Mouse (Mus musculus) MEL (cell line): Measurements from ENCODE around the gene Myh1. TPM values are rescaled to one million over a fixed set of nuclear protein-coding genes. Genes with fewer than 3 reads are reported as not detected.

Experiments used
- DNase-seq: peaks from one replicate; pipeline ENCODE4 v3.0.0; 2011; ENCODE audit warnings: low read depth, low spot score
- H3K27ac ChIP-seq: 2 replicates; pipeline ENCODE4 v1.5.1; 2012; ENCODE audit warnings: low read depth, mild to moderate bottlenecking, control low read depth, low read length, moderate library complexity; ENCODE audit not compliant: control insufficient read depth
- H3K27me3 ChIP-seq, 2 experiments: fragments of 150-350 bp in 1 of 2; sonication (generic) in 1 of 2; 2 replicates each; pipeline ENCODE4 v1.6.1; 2012; ENCODE audit warnings: low read length in 2 of 2, mild to moderate bottlenecking in 2 of 2, improper control_type of control experiment in 1 of 2, moderate library complexity in 1 of 2; ENCODE audit not compliant: insufficient read depth in 2 of 2, control insufficient read depth in 1 of 2
- H3K36me3 ChIP-seq, 2 experiments: 2 replicates each; pipeline ENCODE4 v1.6.1; 2012 to 2014; ENCODE audit warnings: low read length in 2 of 2, improper control_type of control experiment in 1 of 2, inconsistent platforms in 1 of 2, mild to moderate bottlenecking in 1 of 2; ENCODE audit not compliant: insufficient read depth in 2 of 2, control insufficient read depth in 1 of 2
- H3K4me1 ChIP-seq, 2 experiments: fragments of 150-350 bp in 1 of 2; sonication (generic) in 1 of 2; 2 replicates each; pipeline ENCODE4 v1.6.1; 2012; ENCODE audit warnings: low read length in 2 of 2, improper control_type of control experiment in 1 of 2, mild to moderate bottlenecking in 1 of 2; ENCODE audit not compliant: insufficient read depth in 2 of 2, control insufficient read depth in 1 of 2
- H3K4me3 ChIP-seq, 2 experiments: fragments of 150-350 bp in 1 of 2; sonication (generic) in 1 of 2; 2 replicates each; pipeline ENCODE4 v1.5.1; 2012; ENCODE audit warnings: low read depth in 2 of 2, low read length in 2 of 2, mild to moderate bottlenecking in 2 of 2, moderate library complexity in 2 of 2, control low read depth in 1 of 2, improper control_type of control experiment in 1 of 2; ENCODE audit not compliant: control insufficient read depth in 1 of 2, insufficient read depth in 1 of 2
- H3K79me2 ChIP-seq: 2 replicates; pipeline ENCODE4 v1.6.1; 2012; ENCODE audit warnings: mild to moderate bottlenecking, low read length, moderate library complexity; ENCODE audit not compliant: control insufficient read depth, poor library complexity, insufficient read depth
- H3K9ac ChIP-seq: 2 replicates; pipeline ENCODE4 v1.6.1; 2012; ENCODE audit warnings: low read depth, mild to moderate bottlenecking, control low read depth, low read length, moderate library complexity; ENCODE audit not compliant: control insufficient read depth, poor library complexity, severe bottlenecking
- H3K9me3 ChIP-seq: fragments of 150-350 bp; sonication (generic); replicated peaks from 2 replicates; pipeline ENCODE4 v1.6.1; 2012; ENCODE audit warnings: mild to moderate bottlenecking, low read length, improper control_type of control experiment, moderate library complexity; ENCODE audit not compliant: insufficient read depth
- BHLHE40 ChIP-seq: IDR thresholded peaks from 2 replicates; pipeline ENCODE4 v1.6.1; 2012; ENCODE audit warnings: low read depth, mild to moderate bottlenecking, inconsistent platforms, low read length, improper control_type of control experiment, borderline replicate concordance
- CHD2 ChIP-seq: IDR thresholded peaks from 2 replicates; pipeline ENCODE4 v1.6.1; 2011; ENCODE audit warnings: low read length, improper control_type of control experiment
- CTCF ChIP-seq, 3 experiments: IDR thresholded peaks in 2 of 3; conservative IDR thresholded peaks in 1 of 3; 2 replicates each; pipeline ENCODE4 v1.5.1; 2011 to 2012; ENCODE audit warnings: low read length in 3 of 3, low read depth in 2 of 3, mild to moderate bottlenecking in 2 of 3, improper control_type of control experiment in 1 of 3, inconsistent platforms in 1 of 3, mixed read lengths in 1 of 3, moderate library complexity in 1 of 3; ENCODE audit not compliant: control insufficient read depth in 1 of 3, insufficient read depth in 1 of 3, poor library complexity in 1 of 3, severe bottlenecking in 1 of 3
- E2F4 ChIP-seq: IDR thresholded peaks from 2 replicates; pipeline ENCODE4 v1.6.1; 2011; ENCODE audit warnings: low read depth, low read length, improper control_type of control experiment, borderline replicate concordance
- ELF1 ChIP-seq: IDR thresholded peaks from 2 replicates; pipeline ENCODE4 v1.6.1; 2014; ENCODE audit warnings: low read depth, mild to moderate bottlenecking, inconsistent platforms, low read length, improper control_type of control experiment, moderate library complexity
- EP300 ChIP-seq, 2 experiments: IDR thresholded peaks; 2 replicates each; pipeline ENCODE4 v1.6.1; 2011; ENCODE audit warnings: improper control_type of control experiment in 2 of 2, low read length in 2 of 2, low read depth in 1 of 2, mild to moderate bottlenecking in 1 of 2
- GABPA ChIP-seq: IDR thresholded peaks from 2 replicates; pipeline ENCODE4 v1.6.1; 2012; ENCODE audit warnings: low read depth, mild to moderate bottlenecking, inconsistent platforms, low read length, improper control_type of control experiment, moderate library complexity
- GATA1 ChIP-seq: IDR thresholded peaks from 2 replicates; pipeline ENCODE4 v1.6.1; 2011; ENCODE audit warnings: low read depth, low read length, improper control_type of control experiment
- HCFC1 ChIP-seq: IDR thresholded peaks from 2 replicates; pipeline ENCODE4 v1.6.1; 2012; ENCODE audit warnings: low read depth, mild to moderate bottlenecking, inconsistent platforms, low read length, improper control_type of control experiment, moderate library complexity
- JUND ChIP-seq: IDR thresholded peaks from 2 replicates; pipeline ENCODE4 v1.6.1; 2011; ENCODE audit warnings: low read depth, mild to moderate bottlenecking, improper control_type of control experiment, low read length
- KAT2A ChIP-seq: conservative IDR thresholded peaks from 2 replicates; pipeline ENCODE4 v1.6.1; 2012; ENCODE audit warnings: low read depth, low read length, improper control_type of control experiment, inconsistent platforms
- MEF2A ChIP-seq: IDR thresholded peaks from 2 replicates; pipeline ENCODE4 v1.6.1; 2014; ENCODE audit warnings: low read depth, mild to moderate bottlenecking, inconsistent platforms, low read length, improper control_type of control experiment; ENCODE audit not compliant: poor library complexity, insufficient replicate concordance, severe bottlenecking; ENCODE audit errors: extremely low read depth
- MYB ChIP-seq: IDR thresholded peaks from 2 replicates; pipeline ENCODE4 v1.6.1; 2011; ENCODE audit warnings: mild to moderate bottlenecking, low read depth, low read length, improper control_type of control experiment
- NRF1 ChIP-seq: IDR thresholded peaks from 2 replicates; pipeline ENCODE4 v1.6.1; 2014; ENCODE audit warnings: low read depth, mild to moderate bottlenecking, inconsistent platforms, low read length, improper control_type of control experiment, moderate library complexity; ENCODE audit not compliant: poor library complexity, insufficient read depth, severe bottlenecking
- POLR2A ChIP-seq, 2 experiments: IDR thresholded peaks; 2 replicates each; pipeline ENCODE4 v1.6.1; 2011 to 2012; ENCODE audit warnings: low read length in 2 of 2, mild to moderate bottlenecking in 2 of 2, control low read depth in 1 of 2, improper control_type of control experiment in 1 of 2, low read depth in 1 of 2, moderate library complexity in 1 of 2; ENCODE audit not compliant: control insufficient read depth in 1 of 2, insufficient read depth in 1 of 2, poor library complexity in 1 of 2
- POLR2AphosphoS2 ChIP-seq: IDR thresholded peaks from 2 replicates; pipeline ENCODE4 v1.6.1; 2011; ENCODE audit warnings: low read length, improper control_type of control experiment
- POLR2AphosphoS5 ChIP-seq: IDR thresholded peaks from 2 replicates; pipeline ENCODE4 v1.6.1; 2012; ENCODE audit warnings: low read depth, borderline replicate concordance, mild to moderate bottlenecking, inconsistent platforms, low read length, moderate library complexity, mixed read lengths
- RAD21 ChIP-seq: IDR thresholded peaks from 2 replicates; pipeline ENCODE4 v1.6.1; 2011; ENCODE audit warnings: mild to moderate bottlenecking, low read depth, low read length, improper control_type of control experiment
- RCOR1 ChIP-seq: IDR thresholded peaks from 2 replicates; pipeline ENCODE4 v1.6.1; 2012; ENCODE audit warnings: low read depth, mild to moderate bottlenecking, inconsistent platforms, low read length, improper control_type of control experiment
- SIN3A ChIP-seq: IDR thresholded peaks from 2 replicates; pipeline ENCODE4 v1.6.1; 2012; ENCODE audit warnings: low read length, improper control_type of control experiment, inconsistent platforms
- SMC3 ChIP-seq: IDR thresholded peaks from 2 replicates; pipeline ENCODE4 v1.6.1; 2011; ENCODE audit warnings: low read depth, low read length, improper control_type of control experiment
- UBTF ChIP-seq: IDR thresholded peaks from 2 replicates; pipeline ENCODE4 v1.6.1; 2012; ENCODE audit warnings: low read depth, mild to moderate bottlenecking, inconsistent platforms, low read length, improper control_type of control experiment, moderate library complexity, borderline replicate concordance; ENCODE audit not compliant: insufficient read depth
- USF1 ChIP-seq: IDR thresholded peaks from 2 replicates; pipeline ENCODE4 v1.6.1; 2014; ENCODE audit warnings: low read depth, mild to moderate bottlenecking, inconsistent platforms, low read length, improper control_type of control experiment, moderate library complexity
- USF2 ChIP-seq, 2 experiments: IDR thresholded peaks; 2 replicates each; pipeline ENCODE4 v1.6.1; 2011 to 2012; ENCODE audit warnings: improper control_type of control experiment in 2 of 2, low read length in 2 of 2, borderline replicate concordance in 1 of 2, inconsistent platforms in 1 of 2, low read depth in 1 of 2, mild to moderate bottlenecking in 1 of 2; ENCODE audit not compliant: insufficient read depth in 1 of 2
- ZC3H11A ChIP-seq: IDR thresholded peaks from 2 replicates; pipeline ENCODE4 v1.6.1; 2012; ENCODE audit warnings: low read depth, mild to moderate bottlenecking, inconsistent platforms, low read length, improper control_type of control experiment
- ZKSCAN1 ChIP-seq: IDR thresholded peaks from 2 replicates; pipeline ENCODE4 v1.6.1; 2012; ENCODE audit warnings: low read depth, mild to moderate bottlenecking, inconsistent platforms, low read length, improper control_type of control experiment, moderate library complexity
- ZMIZ1 ChIP-seq: IDR thresholded peaks from 2 replicates; pipeline ENCODE4 v1.6.1; 2012; ENCODE audit warnings: low read depth, mild to moderate bottlenecking, inconsistent platforms, low read length, improper control_type of control experiment, moderate library complexity
- ZNF384 ChIP-seq: IDR thresholded peaks from 2 replicates; pipeline ENCODE4 v1.6.1; 2012; ENCODE audit warnings: low read depth, mild to moderate bottlenecking, inconsistent platforms, low read length, improper control_type of control experiment
- polyA plus RNA-seq, 2 experiments: library from polyadenylated mRNA; stranded (reverse) in 1 of 2; unstranded in 1 of 2; fragments of >175 nt in 1 of 2; fragments of >200 nt in 1 of 2; gene quantifications; 2 replicates each; pipeline versions ENCODE4 v1.2.1 to v1.2.4; 2012; ENCODE audit warnings: low replicate concordance in 2 of 2, low read depth in 1 of 2; ENCODE audit not compliant: insufficient read length in 2 of 2, insufficient read depth in 1 of 2, missing spikeins in 1 of 2
- total RNA-seq: library from RNA; depleted of rRNA; stranded (reverse); fragments of 300-350 nt; gene quantifications from 2 replicates; pipeline ENCODE4 v1.2.3, GENCODE M21; 2012

Gene Myh1
- total and polyA plus RNA-seq, 3 experiments, result not detected

DNA sequence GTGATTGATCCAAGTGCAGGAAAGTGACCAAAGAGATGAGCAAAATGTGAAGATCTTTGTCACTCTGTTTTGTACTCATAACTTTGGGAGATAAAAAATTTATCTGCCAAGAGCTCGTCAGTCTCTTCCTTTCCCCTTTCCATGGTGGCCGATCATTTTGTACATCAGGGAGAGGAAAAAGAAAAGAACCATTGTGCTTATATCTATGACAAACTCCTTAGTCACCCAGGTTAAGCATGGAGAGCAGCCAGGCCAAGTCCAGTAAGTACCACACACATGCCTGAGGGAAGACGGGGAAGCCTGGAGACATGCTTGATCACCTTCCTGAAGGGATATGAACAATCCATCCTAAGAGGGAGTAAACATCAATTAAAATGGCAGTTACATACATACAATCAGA, 24.6 kb downstream of the Myh1 start:
- no peaks in the 10 kb centered on the region for H3K4me1 ChIP-seq
- TF ChIP-seq ZC3H11A (no peak), JUND (no peak), BHLHE40 (no peak), CHD2 (no peak), USF1 (no peak), GATA1 (no peak), RCOR1 (no peak), MYB (no peak), USF2 (IDR thresholded peaks at IDR 0.05; ENCODE audit: borderline replicate concordance in 1 of 2, insufficient read depth in 1 of 2, low read depth in 1 of 2, low read length in 2 of 2) (no peak), POLR2AphosphoS2 (no peak), UBTF (no peak), ZNF384 (no peak), ZKSCAN1 (no peak), NRF1 (no peak), KAT2A (no peak), RAD21 (no peak), HCFC1 (no peak), E2F4 (no peak)
- no peak overlapping the region for H3K4me3 ChIP-seq
- no peaks in the 10 kb centered on the region for H3K27me3 ChIP-seq
- no peaks in the 10 kb centered on the region for H3K79me2 ChIP-seq
- H3K36me3 ChIP-seq, result no peaks in the 10 kb centered on the region
- no peak overlapping the region for H3K9ac ChIP-seq
- no peaks in the 10 kb centered on the region for H3K9me3 ChIP-seq
- no peak for DNase-seq
- no peak overlapping the region for H3K27ac ChIP-seq

- Histone ChIP-seq H3K79me2 (no peaks in the 10 kb centered on the region), H3K4me3 (no peak overlapping the region), H3K9ac (no peak overlapping the region), H3K9me3 (no peaks in the 10 kb centered on the region), H3K27ac (no peak overlapping the region), H3K27me3 (no peaks in the 10 kb centered on the region), H3K36me3 (no peaks in the 10 kb centered on the region), H3K4me1 (no peaks in the 10 kb centered on the region)
- DNase-seq, result no peak
- TF ChIP-seq SIN3A, result no peak
- no peak for TF ChIP-seq E2F4
- TF ChIP-seq SMC3, result no peak
- TF ChIP-seq POLR2AphosphoS5, result no peak
- no peak for TF ChIP-seq EP300 (IDR thresholded peaks at IDR 0.05; ENCODE audit: low read depth in 1 of 2, low read length in 2 of 2)
- no peak for TF ChIP-seq KAT2A
- TF ChIP-seq ZMIZ1, result no peak
- TF ChIP-seq ELF1, result no peak
- no peak for TF ChIP-seq JUND
- no peak for TF ChIP-seq POLR2A (IDR thresholded peaks at IDR 0.05; ENCODE audit: control insufficient read depth in 1 of 2, insufficient read depth in 1 of 2, low read depth in 1 of 2, low read length in 2 of 2, poor library complexity in 1 of 2)
- TF ChIP-seq MYB, result no peak
- TF ChIP-seq GABPA, result no peak
- TF ChIP-seq MEF2A, result no peak
- no peak for TF ChIP-seq CTCF (IDR thresholded peaks at IDR 0.05 in 2 of 3, conservative IDR thresholded peaks at IDR 0.05 in 1 of 3; ENCODE audit: control insufficient read depth in 1 of 3, insufficient read depth in 1 of 3, low read depth in 2 of 3, low read length in 3 of 3, poor library complexity in 1 of 3, severe bottlenecking in 1 of 3)
These were observed 28.9 kb downstream of the Myh1 start for GRCm38 (mm10) chr11:67228731-67229130.
